In genomic region chr15:99771004-99771500, GRCm38 (mm10) we compare ENCODE assay signal across 9 mouse cellular contexts. TPM values are rescaled to one million over a fixed set of nuclear protein-coding genes. Genes with fewer than 3 reads are reported as not detected.
A peak's percentile ranks its signal among the peaks of the same experiment; 100 is the strongest.
DNase-seq lines count a peak whose midpoint lies in the region; ATAC-seq and TF ChIP-seq lines count a peak whose summit lies in the region.
"Had no signal": no experiment of that assay in that cellular context is flagged by ENCODE, and none has a peak within 500 bp of the region (broad histone marks: within the 10 kb centered on the region; RNA-seq: fewer than 3 reads in every experiment).

No protein-coding gene starts in this region.

- peak overlapping the region; percentile 83 for H3K4me3 ChIP-seq in lung, embryonic 14.5 days (ENCODE audit: low read depth, low read length)
- peak overlapping the region; percentile 89 for H3K4me3 ChIP-seq in embryonic facial prominence, embryonic 15.5 days (replicated peaks)
- peak overlapping the region; percentile 79 for H3K4me3 ChIP-seq in neural tube, embryonic 14.5 days (ENCODE audit: low read depth, low read length)

- H3K27me3 ChIP-seq in lung, embryonic 14.5 days (ENCODE audit: insufficient read depth, low read length) = no peaks in the 10 kb centered on the region
- H3K27me3 ChIP-seq in embryonic facial prominence, embryonic 15.5 days = no peaks in the 10 kb centered on the region
- no peaks in the 10 kb centered on the region for H3K27me3 ChIP-seq in neural tube, embryonic 14.5 days (ENCODE audit: control insufficient read depth, insufficient read depth, low read length)

- H3K27ac ChIP-seq in lung, embryonic 14.5 days (ENCODE audit: low read depth) = peak overlapping the region; percentile 92; the same call in 1 of the 2 replicates
- H3K27ac ChIP-seq in embryonic facial prominence, embryonic 15.5 days (replicated peaks) = peak overlapping the region; percentile 96
- peak overlapping the region; percentile 93 for H3K27ac ChIP-seq in neural tube, embryonic 14.5 days (ENCODE audit: low read depth, low read length)

- H3K4me1 ChIP-seq in lung, embryonic 14.5 days (ENCODE audit: insufficient read depth) = no peaks in the 10 kb centered on the region
- peaks cover 10% of the 10 kb centered on the region for H3K4me1 ChIP-seq in embryonic facial prominence, embryonic 15.5 days
- H3K4me1 ChIP-seq in neural tube, embryonic 14.5 days (ENCODE audit: control insufficient read depth, insufficient read depth, low read length) = peaks cover 13% of the 10 kb centered on the region

- no peak for TF ChIP-seq CTCF in lung, embryonic 14.5 days (IDR thresholded peaks at IDR 0.05; ENCODE audit: low read depth)

- DNase-seq in lung, embryonic 14.5 days = no peak
- no peak for DNase-seq in lung, postnatal 4 days
- DNase-seq in large intestine, adult 2 months (ENCODE audit: low read depth, low spot score) = peak; percentile 19
- no peak for DNase-seq in adrenal gland, postnatal 10 days
- DNase-seq in adrenal gland, adult 18-20 months (ENCODE audit: low spot score in 2 of 2) = no peak
- DNase-seq: adrenal gland, adult 2 months had no signal

- peak overlapping the region; percentile 87 for H3K4me2 ChIP-seq in lung, embryonic 14.5 days
- peak overlapping the region; percentile 76 for H3K4me2 ChIP-seq in embryonic facial prominence, embryonic 15.5 days (replicated peaks)
- H3K4me2 ChIP-seq in neural tube, embryonic 14.5 days (ENCODE audit: low read depth, low read length) = peak overlapping the region; percentile 80

- ATAC-seq in lung, embryonic 14.5 days (ENCODE audit: insufficient read depth) = no peak
- no peak for ATAC-seq in embryonic facial prominence, embryonic 15.5 days (ENCODE audit: insufficient number of reproducible peaks, low FRiP score, low TSS enrichment, low read depth)
- ATAC-seq in neural tube, embryonic 14.5 days (ENCODE audit: low read depth) = no peak
- no peak for ATAC-seq in granulocyte monocyte progenitor cell, adult 5-6 weeks (replicated peaks; ENCODE audit: poor library complexity, severe bottlenecking)

- H3K9me3 ChIP-seq in lung, embryonic 14.5 days (ENCODE audit: low read depth, low read length) = no peaks in the 10 kb centered on the region
- no peaks in the 10 kb centered on the region for H3K9me3 ChIP-seq in embryonic facial prominence, embryonic 15.5 days (replicated peaks)
- H3K9me3 ChIP-seq in neural tube, embryonic 14.5 days (ENCODE audit: control insufficient read depth, low read length) = no peaks in the 10 kb centered on the region

- 5% methylated on average over 5 of the region's 5 CpGs for WGBS in lung, embryonic 14.5 days
- 17% methylated on average over 5 of the region's 5 CpGs for WGBS in embryonic facial prominence, embryonic 15.5 days
- 5% methylated on average over 5 of the region's 5 CpGs for WGBS in large intestine, adult 2 months
- 39% methylated on average over 5 of the region's 5 CpGs for WGBS in neural tube, embryonic 14.5 days

- H3K36me3 ChIP-seq in lung, embryonic 14.5 days (ENCODE audit: insufficient read depth) = no peaks in the 10 kb centered on the region; the same call in 1 of the 2 replicates
- 0 out of 2 replicates have a peak, but pooled peaks cover 6% of the 10 kb centered on the region for H3K36me3 ChIP-seq in embryonic facial prominence, embryonic 15.5 days
- H3K36me3 ChIP-seq in neural tube, embryonic 14.5 days (ENCODE audit: control insufficient read depth, insufficient read depth, low read length) = no peaks in the 10 kb centered on the region

- peak overlapping the region; percentile 90 for H3K9ac ChIP-seq in lung, embryonic 14.5 days
- peak overlapping the region; percentile 81 for H3K9ac ChIP-seq in embryonic facial prominence, embryonic 15.5 days
- peak overlapping the region; percentile 95 for H3K9ac ChIP-seq in neural tube, embryonic 14.5 days (replicated peaks; ENCODE audit: low read depth, low read length)

RNA-seq across cellular contexts. Expression of gene Cers5, which starts 1.6 kb away (rescaled TPM):
- polyA plus RNA-seq in lung, embryonic 14.5 days (2014; fragmentation: Nextera tagmentation; extraction: Ambion mirVana) = 76.6 and 78.8 TPM in 2 replicates
- 73.7 and 78.3 TPM in 2 replicates for polyA plus RNA-seq in embryonic facial prominence, embryonic 15.5 days (2015; fragmentation: Nextera tagmentation; extraction: Ambion mirVana)
- 13.9 and 15.6 TPM in 2 replicates for polyA plus RNA-seq in large intestine, adult 2 months (2012; rRNA removed)
- polyA plus RNA-seq in neural tube, embryonic 14.5 days (2014; fragmentation: Nextera tagmentation; extraction: Ambion mirVana) = 82.5 and 83.3 TPM in 2 replicates
- 10 to 100 TPM; 35.9 to 41.6 TPM for total RNA-seq in adrenal gland, postnatal 10 days (2021)
- 34.8 and 58.3 TPM in 2 replicates for total RNA-seq in granulocyte monocyte progenitor cell, adult 5-6 weeks (2014; fragmentation: Nextera tagmentation)
- 17.9 and 24.5 TPM in 2 replicates for total RNA-seq in granulocyte monocyte progenitor cell, adult 5-6 weeks (2017)
- total RNA-seq in adrenal gland, adult 18-20 months (2021) = 10 to 100 TPM; 40.8 to 53.7 TPM

RNA-seq across cellular contexts. Expression of gene Cox14, which starts 45.6 kb away (rescaled TPM):
- polyA plus RNA-seq in lung, embryonic 14.5 days (2014; fragmentation: Nextera tagmentation; extraction: Ambion mirVana) = 135 and 145 TPM in 2 replicates
- polyA plus RNA-seq in embryonic facial prominence, embryonic 15.5 days (2015; fragmentation: Nextera tagmentation; extraction: Ambion mirVana) = 178 and 181 TPM in 2 replicates
- polyA plus RNA-seq in large intestine, adult 2 months (2012; rRNA removed) = 246 and 278 TPM in 2 replicates
- 196 and 204 TPM in 2 replicates for polyA plus RNA-seq in neural tube, embryonic 14.5 days (2014; fragmentation: Nextera tagmentation; extraction: Ambion mirVana)
- total RNA-seq in adrenal gland, postnatal 10 days (2021) = 100 to 1,000 TPM; 178 to 185 TPM
- 57.0 and 57.1 TPM in 2 replicates for total RNA-seq in granulocyte monocyte progenitor cell, adult 5-6 weeks (2014; fragmentation: Nextera tagmentation)
- 38.9 and 47.3 TPM in 2 replicates for total RNA-seq in granulocyte monocyte progenitor cell, adult 5-6 weeks (2017)
- total RNA-seq in adrenal gland, adult 18-20 months (2021) = 100 to 1,000 TPM; 181 to 213 TPM

RNA-seq across cellular contexts. Expression of gene Gpd1, which starts 53.7 kb away (rescaled TPM):
- 0.31 and 0.58 TPM in 2 replicates for polyA plus RNA-seq in lung, embryonic 14.5 days (2014; fragmentation: Nextera tagmentation; extraction: Ambion mirVana)
- 0.76 and 1.0 TPM in 2 replicates for polyA plus RNA-seq in embryonic facial prominence, embryonic 15.5 days (2015; fragmentation: Nextera tagmentation; extraction: Ambion mirVana)
- 116 and 180 TPM in 2 replicates for polyA plus RNA-seq in large intestine, adult 2 months (2012; rRNA removed)
- polyA plus RNA-seq in neural tube, embryonic 14.5 days (2014; fragmentation: Nextera tagmentation; extraction: Ambion mirVana) = 1.2 and 1.3 TPM in 2 replicates
- total RNA-seq in adrenal gland, postnatal 10 days (2021) = 1,000 to 10,000 TPM; 1,543 to 1,818 TPM
- total RNA-seq in granulocyte monocyte progenitor cell, adult 5-6 weeks (2014; fragmentation: Nextera tagmentation) = 0.68 and 0.86 TPM in 2 replicates
- 0.10 and 0.34 TPM in 2 replicates for total RNA-seq in granulocyte monocyte progenitor cell, adult 5-6 weeks (2017)
- 1,000 to 10,000 TPM; 1,249 to 2,641 TPM for total RNA-seq in adrenal gland, adult 18-20 months (2021)

Comparison
In these comparisons a context has a peak if more than half of its experiments do, and no peak if none do; other contexts are left out.
1. RNA of gene Gpd1, which starts 53.7 kb away (polyA plus RNA-seq): 116 to 180 TPM in large intestine, adult 2 months; 1.2 to 1.3 TPM in neural tube, embryonic 14.5 days, 0.76 to 1.0 TPM in embryonic facial prominence, embryonic 15.5 days and 0.31 to 0.58 TPM in lung, embryonic 14.5 days; every median in the first group is over 10 times any median in the second.
2. Peak in every context shown above with its lines, with median percentiles within 50 percentile points of each other: H3K27ac ChIP-seq, H3K4me2 ChIP-seq, H3K4me3 ChIP-seq and H3K9ac ChIP-seq.